Mouse (Mus musculus): ENCODE measurements around the gene Kif1a.

DNA sequence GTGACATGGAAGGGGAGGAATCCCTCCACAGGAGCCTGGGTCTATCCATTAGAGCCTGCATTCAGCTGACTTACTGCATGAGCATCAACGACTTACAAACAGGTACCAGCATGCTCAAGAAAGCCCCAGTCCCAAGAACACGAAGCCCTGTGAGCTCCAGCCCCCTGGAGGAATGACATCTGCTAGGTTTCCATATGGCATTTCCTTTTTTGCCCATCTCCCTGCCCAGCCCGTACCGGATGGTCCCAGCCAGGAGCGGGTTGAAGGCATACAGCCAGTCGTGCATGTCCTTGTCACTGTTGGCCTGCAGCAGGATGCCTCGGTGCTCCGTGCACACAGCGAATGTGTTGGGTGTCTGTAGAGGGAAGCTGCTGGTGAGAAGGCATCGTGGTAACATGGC, 83.0 kb downstream of the Kif1a start:
- no peak for TF ChIP-seq TAL1 (IDR thresholded peaks at IDR 0.05; ENCODE audit: low read length)
- no peak for TF ChIP-seq GATA1 (IDR thresholded peaks at IDR 0.05; ENCODE audit: low read length)

All from erythroblast, embryonic 14.5 days (primary cell).